Mouse (Mus musculus) hindbrain, embryonic 12.5 days (tissue): ENCODE results near the gene Ebf1. TPM values are rescaled to one million over a fixed set of nuclear protein-coding genes. Genes with fewer than 3 reads are reported as not detected.

Source experiments
- ATAC-seq: fragments of 200-750 bp; cut with Nextera tagmentation; 2 replicates; pipeline ENCODE4 v1.8.0; 2017; ENCODE audit warnings: moderate TSS enrichment; ENCODE audit not compliant: low FRiP score
- H3K27ac ChIP-seq: fragments of 300-500 bp; sonication (generic); 2 replicates; pipeline ENCODE4 v1.5.1; 2016; ENCODE audit warnings: mild to moderate bottlenecking
- H3K27me3 ChIP-seq: fragments of 300-500 bp; sonication (generic); 2 replicates; pipeline ENCODE4 v1.6.1; 2016; ENCODE audit warnings: mild to moderate bottlenecking
- H3K36me3 ChIP-seq: fragments of 300-500 bp; sonication (generic); 2 replicates; pipeline ENCODE4 v1.6.1; 2016; ENCODE audit warnings: mild to moderate bottlenecking
- H3K4me1 ChIP-seq: fragments of 300-500 bp; sonication (generic); 2 replicates; pipeline ENCODE4 v1.6.1; 2016
- H3K4me2 ChIP-seq: fragments of 300-500 bp; sonication (generic); replicated peaks from 2 replicates; pipeline ENCODE4 v1.6.1; 2016; ENCODE audit warnings: mild to moderate bottlenecking
- H3K4me3 ChIP-seq: fragments of 300-500 bp; sonication (generic); 2 replicates; pipeline ENCODE4 v1.5.1; 2016; ENCODE audit warnings: mild to moderate bottlenecking
- H3K9ac ChIP-seq: fragments of 300-500 bp; sonication (generic); 2 replicates; pipeline ENCODE4 v1.6.1; 2016; ENCODE audit warnings: mild to moderate bottlenecking, moderate library complexity
- H3K9me3 ChIP-seq: fragments of 300-500 bp; sonication (generic); replicated peaks from 2 replicates; pipeline ENCODE4 v1.6.1; 2016; ENCODE audit warnings: mild to moderate bottlenecking
- WGBS: fragments of 180-500 bp; shearing (Covaris S2); methylation state at CpG from one replicate; pipeline ENCODE4 v1.1.7; 2016; 5-methylcytosine and 5-hydroxymethylcytosine counted together
- polyA plus RNA-seq: library from polyadenylated mRNA; unstranded; fragments of >200 nt; fragmentation: Nextera tagmentation; extraction: Ambion mirVana; gene quantifications from 2 replicates; pipeline ENCODE4 v1.2.1, GENCODE M21; 2016

Gene Ebf1
- polyA plus RNA-seq, 1 experiment from 2014 or later, result 111 TPM

DNA sequence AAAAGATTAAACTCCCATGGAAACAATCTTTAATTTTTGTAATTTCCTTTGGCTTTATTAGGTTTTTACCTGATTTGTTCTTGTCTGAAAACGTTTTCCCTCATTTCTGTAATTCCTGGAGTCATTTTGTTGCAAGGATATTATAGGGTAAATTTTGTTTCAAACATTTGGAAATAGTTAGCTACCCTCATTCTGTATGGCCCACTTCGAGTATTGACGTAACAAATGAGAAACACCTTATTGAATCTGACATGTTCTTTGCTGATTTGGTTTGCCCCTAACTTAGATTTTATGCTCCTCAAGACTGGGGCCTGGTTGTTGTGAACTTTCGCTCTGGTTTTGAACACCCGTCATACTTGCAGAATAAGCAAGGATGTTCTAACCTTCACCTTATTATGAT is 120.9 kb downstream of the Ebf1 start:
- no peak for ATAC-seq
- H3K4me1 ChIP-seq, result peaks cover 27% of the 10 kb centered on the region
- H3K27me3 ChIP-seq, result no peaks in the 10 kb centered on the region
- no peak overlapping the region for H3K4me3 ChIP-seq
- no peaks in the 10 kb centered on the region for H3K9me3 ChIP-seq
- H3K27ac ChIP-seq, result no peak overlapping the region
- H3K9ac ChIP-seq, result no peak overlapping the region
- H3K36me3 ChIP-seq, result no peaks in the 10 kb centered on the region
- H3K4me2 ChIP-seq, result no peak overlapping the region
- WGBS, result 78% methylated on average over 5 of the region's 5 CpGs

DNA sequence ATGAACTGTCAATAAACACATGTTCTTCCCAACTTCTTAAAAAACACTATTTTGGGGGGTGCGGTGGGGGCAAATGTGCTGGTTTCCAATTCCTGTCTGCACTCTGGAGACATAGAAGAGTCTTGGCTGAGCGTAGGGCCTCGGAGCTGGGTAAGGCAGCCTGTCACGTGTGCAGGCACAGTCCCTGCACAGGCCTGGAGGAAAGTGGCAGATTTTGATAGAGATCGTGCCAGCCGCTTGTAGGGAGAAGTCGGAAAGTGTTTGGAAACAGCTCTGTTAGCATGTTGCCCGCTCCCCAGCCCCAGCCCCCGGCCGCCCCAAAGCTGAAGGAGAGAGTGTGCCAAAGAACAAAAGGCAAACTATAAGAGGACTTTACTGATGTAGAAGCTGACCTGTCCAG is 121.7 kb downstream of the Ebf1 start:
- Histone ChIP-seq H3K4me2 (no peak overlapping the region), H3K27ac (peak overlapping the region; percentile 62; the same call in 1 of the 2 replicates)
- ATAC-seq, result peak; percentile 64; the same call in 1 of the 2 replicates

DNA sequence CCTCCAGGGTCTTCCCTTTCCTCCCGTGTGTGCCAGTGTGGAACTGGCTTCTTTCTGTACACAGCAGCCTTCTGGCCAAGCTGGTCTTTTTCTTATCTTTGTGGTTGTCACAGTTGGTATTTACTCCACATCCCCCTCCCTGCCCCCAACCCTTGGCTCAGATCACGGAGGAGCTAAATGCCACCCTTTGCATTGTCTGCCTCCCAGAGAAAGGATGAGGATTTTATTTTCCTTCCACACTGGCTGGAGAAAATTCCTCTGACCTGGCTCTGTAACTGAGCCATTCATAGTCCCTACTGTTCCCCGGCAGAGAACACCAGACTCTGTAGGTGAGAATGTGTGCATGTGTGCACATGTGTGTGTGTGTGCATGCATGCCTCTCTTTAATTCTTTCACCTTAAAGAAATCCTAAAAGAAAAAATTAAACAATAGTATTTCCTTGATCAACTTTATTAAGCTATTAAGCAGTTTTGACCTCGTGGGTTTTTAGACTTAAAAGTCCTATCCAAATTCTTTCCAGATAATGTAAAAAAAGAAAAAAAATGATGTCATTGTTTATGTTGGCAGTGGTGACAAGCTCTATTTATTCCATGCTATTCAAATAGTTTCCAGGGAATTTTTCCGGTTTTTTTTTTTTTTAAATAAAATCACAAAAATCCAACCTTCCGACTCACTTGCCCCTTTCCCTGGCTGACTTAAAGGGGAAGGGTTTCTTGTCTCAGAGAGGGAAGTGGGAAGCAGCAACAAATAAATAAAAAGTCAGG is 123.3 kb downstream of the Ebf1 start:
- H3K4me2 ChIP-seq, result peak overlapping the region; percentile 29
- no peak overlapping the region for H3K9ac ChIP-seq
- H3K4me1 ChIP-seq, result peaks cover 35% of the 10 kb centered on the region
- H3K36me3 ChIP-seq, result no peaks in the 10 kb centered on the region
- 10% methylated on average over 6 of the region's 6 CpGs for WGBS
- no peaks in the 10 kb centered on the region for H3K27me3 ChIP-seq
- peak; percentile 33; the same call in 1 of the 2 replicates for ATAC-seq
- no peak overlapping the region for H3K4me3 ChIP-seq
- H3K27ac ChIP-seq, result peak overlapping the region; percentile 83
- no peaks in the 10 kb centered on the region for H3K9me3 ChIP-seq

More for the DNA sequence above, 121.7 kb downstream of the Ebf1 start:
- Histone ChIP-seq H3K9me3 (no peaks in the 10 kb centered on the region), H3K36me3 (no peaks in the 10 kb centered on the region), H3K9ac (no peak overlapping the region), H3K4me3 (no peak overlapping the region), H3K4me1 (peaks cover 28% of the 10 kb centered on the region), H3K27me3 (no peaks in the 10 kb centered on the region)
- WGBS, result 24% methylated on average over 10 of the region's 10 CpGs

DNA sequence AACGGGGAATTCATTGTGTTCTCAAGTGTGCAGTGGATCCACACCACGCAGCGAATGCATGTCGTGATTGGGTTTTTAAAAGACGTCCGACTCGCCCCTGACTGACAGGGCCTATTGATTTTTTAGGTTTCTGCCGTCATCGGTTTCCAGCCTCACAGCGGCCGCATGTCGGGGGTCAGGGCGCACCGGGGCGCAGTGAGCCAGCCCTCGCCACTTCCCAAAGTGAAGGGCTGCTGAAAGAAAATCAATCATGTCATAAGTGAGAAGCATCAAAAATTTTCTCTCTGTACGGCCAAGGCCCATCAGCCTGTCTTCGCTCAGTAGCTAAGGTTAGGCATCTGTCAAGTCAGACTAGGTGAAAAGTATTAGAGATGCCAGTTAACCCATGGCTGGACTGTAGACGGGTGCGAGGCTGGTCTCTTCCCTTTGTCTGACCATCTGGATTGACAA is 124.0 kb downstream of the Ebf1 start:
- ATAC-seq, result peak; percentile 55

DNA sequence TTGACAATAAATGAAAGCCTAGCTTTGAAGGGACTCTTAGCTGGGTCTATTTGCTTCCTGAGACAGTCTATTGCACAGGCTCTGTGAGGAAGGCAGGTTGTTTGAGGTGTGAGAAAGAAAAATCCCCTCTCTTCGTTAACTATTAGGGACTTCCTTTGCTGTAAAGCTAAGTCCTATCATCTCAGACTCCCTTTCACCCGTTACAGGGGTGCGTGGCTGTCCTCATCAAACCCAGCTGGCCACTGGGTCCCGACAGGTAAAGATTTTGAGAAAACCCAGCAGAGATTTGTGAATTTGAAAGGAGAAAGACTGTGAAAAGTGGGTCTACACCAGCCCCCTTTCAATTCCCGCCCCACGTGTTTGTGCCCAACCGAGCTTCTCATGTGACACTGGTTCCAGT is 127.3 kb downstream of the Ebf1 start:
- Histone ChIP-seq H3K36me3 (no peaks in the 10 kb centered on the region), H3K4me3 (no peak overlapping the region), H3K4me2 (no peak overlapping the region), H3K27ac (0 out of 2 replicates have a peak overlapping the region, but pooled peaks have one; percentile 35), H3K9ac (no peak overlapping the region), H3K27me3 (no peaks in the 10 kb centered on the region), H3K4me1 (peaks cover 40% of the 10 kb centered on the region), H3K9me3 (no peaks in the 10 kb centered on the region)
- ATAC-seq, result no peak
- 59% methylated on average over 7 of the region's 7 CpGs for WGBS

More for the DNA sequence above, 124.0 kb downstream of the Ebf1 start:
- Histone ChIP-seq H3K9me3 (no peaks in the 10 kb centered on the region), H3K4me1 (peaks cover 36% of the 10 kb centered on the region), H3K4me2 (peak overlapping the region; percentile 29), H3K4me3 (no peak overlapping the region), H3K27me3 (no peaks in the 10 kb centered on the region), H3K27ac (peak overlapping the region; percentile 75), H3K9ac (no peak overlapping the region), H3K36me3 (no peaks in the 10 kb centered on the region)
- 9% methylated on average over 20 of the region's 20 CpGs for WGBS

DNA sequence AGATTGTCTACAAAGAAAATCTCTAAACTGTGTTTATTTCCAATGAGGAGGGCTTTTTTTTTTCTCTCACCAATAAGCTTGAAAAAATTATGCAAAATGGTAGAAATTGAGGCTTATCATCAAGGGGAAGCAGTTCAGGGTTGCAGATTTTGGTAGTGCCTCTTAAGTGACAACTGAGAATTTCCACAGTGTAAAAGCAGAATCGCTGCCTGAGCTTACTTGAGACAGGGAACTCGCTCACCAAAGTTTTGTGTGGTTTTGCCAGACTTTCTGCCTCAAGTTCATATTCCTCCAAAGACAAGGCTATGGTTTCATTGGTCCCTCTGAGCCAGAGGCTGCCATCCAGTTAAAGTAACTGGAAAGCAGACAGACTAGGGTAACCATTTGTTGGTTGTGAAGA is 128.8 kb downstream of the Ebf1 start:
- H3K4me2 ChIP-seq, result no peak overlapping the region
- ATAC-seq, result no peak
- H3K36me3 ChIP-seq, result no peaks in the 10 kb centered on the region
- peak overlapping the region; percentile 73 for H3K27ac ChIP-seq
- H3K27me3 ChIP-seq, result no peaks in the 10 kb centered on the region
- H3K9ac ChIP-seq, result no peak overlapping the region
- H3K4me1 ChIP-seq, result peaks cover 37% of the 10 kb centered on the region
- no peaks in the 10 kb centered on the region for H3K9me3 ChIP-seq
- H3K4me3 ChIP-seq, result no peak overlapping the region
- 93% methylated on average over 2 of the region's 2 CpGs for WGBS

DNA sequence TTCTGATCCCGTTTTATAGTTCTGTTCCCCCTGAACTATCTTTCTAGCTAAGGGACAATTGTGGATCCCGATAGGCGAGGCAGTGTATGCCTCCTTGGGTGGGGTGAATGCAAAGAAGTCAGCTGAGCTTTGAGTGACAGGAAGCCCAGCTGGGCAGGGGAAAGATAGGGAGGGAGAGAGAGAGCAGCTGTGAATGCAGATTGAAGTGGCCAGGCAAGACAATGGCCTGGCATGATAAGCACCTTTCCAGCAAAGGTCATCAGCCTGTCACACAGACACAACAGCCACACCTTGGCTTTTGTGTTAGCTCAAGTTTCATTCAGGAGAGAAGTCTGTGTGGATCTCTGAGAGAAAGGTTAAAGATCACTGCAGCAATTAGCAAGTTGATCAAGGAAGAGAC is 129.6 kb downstream of the Ebf1 start:
- Histone ChIP-seq H3K9ac (no peak overlapping the region), H3K36me3 (no peaks in the 10 kb centered on the region), H3K9me3 (no peaks in the 10 kb centered on the region), H3K27ac (peak overlapping the region; percentile 73), H3K4me2 (no peak overlapping the region), H3K4me3 (no peak overlapping the region), H3K4me1 (peaks cover 29% of the 10 kb centered on the region), H3K27me3 (no peaks in the 10 kb centered on the region)
- peak; percentile 87 for ATAC-seq
- 22% methylated on average over 3 of the region's 3 CpGs for WGBS

DNA sequence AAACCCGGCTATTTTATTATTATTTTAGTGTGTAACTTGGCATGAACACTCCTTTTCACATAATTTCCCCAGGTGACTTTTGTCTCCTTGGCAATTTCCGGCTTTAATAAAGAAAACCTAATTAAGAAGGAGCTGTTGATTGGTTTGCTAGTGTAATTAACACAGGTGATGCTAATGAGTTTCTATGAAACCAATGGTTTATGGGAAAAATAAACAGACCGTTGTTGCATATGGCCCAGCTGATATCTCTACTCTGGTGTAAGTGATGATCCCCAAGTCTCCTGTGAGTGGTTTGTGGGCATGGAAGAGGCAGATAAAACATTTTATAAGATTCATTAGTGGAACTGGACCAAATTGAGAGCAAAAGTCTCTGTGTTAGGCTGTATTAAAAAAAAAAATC is 132.2 kb downstream of the Ebf1 start:
- no peak overlapping the region for H3K9ac ChIP-seq
- no peak overlapping the region for H3K4me3 ChIP-seq
- no peak overlapping the region for H3K27ac ChIP-seq
- no peaks in the 10 kb centered on the region for H3K27me3 ChIP-seq
- peaks cover 22% of the 10 kb centered on the region for H3K4me1 ChIP-seq
- no peak overlapping the region for H3K4me2 ChIP-seq
- H3K9me3 ChIP-seq, result no peaks in the 10 kb centered on the region
- no peak for ATAC-seq
- H3K36me3 ChIP-seq, result no peaks in the 10 kb centered on the region
- 81% methylated on average over 3 of the region's 3 CpGs for WGBS

DNA sequence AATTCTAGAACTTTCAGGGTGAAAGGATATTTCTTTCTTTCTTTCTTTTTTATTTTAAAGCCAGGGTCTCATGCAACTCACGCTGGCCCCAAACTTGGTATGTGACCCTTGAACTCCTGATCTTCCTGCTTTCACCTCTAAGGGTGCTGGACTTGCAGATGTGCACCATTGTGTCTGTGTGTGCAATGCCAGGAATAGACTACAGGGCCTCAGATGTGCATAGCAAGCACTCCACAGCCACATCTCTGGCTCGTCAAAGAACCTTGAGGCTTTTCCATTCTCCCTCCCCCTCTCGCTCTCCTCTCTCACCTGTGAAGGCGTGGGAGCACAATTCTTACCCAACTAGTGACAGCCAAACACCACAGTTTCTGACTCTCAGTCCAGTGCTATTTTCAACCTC is 137.2 kb downstream of the Ebf1 start:
- no peak overlapping the region for H3K9ac ChIP-seq
- no peak overlapping the region for H3K4me3 ChIP-seq
- peaks cover 8% of the 10 kb centered on the region for H3K4me1 ChIP-seq
- WGBS, result 74% methylated on average over 4 of the region's 4 CpGs
- no peak overlapping the region for H3K27ac ChIP-seq
- no peaks in the 10 kb centered on the region for H3K36me3 ChIP-seq
- no peaks in the 10 kb centered on the region for H3K27me3 ChIP-seq
- no peaks in the 10 kb centered on the region for H3K9me3 ChIP-seq
- ATAC-seq, result no peak
- no peak overlapping the region for H3K4me2 ChIP-seq

DNA sequence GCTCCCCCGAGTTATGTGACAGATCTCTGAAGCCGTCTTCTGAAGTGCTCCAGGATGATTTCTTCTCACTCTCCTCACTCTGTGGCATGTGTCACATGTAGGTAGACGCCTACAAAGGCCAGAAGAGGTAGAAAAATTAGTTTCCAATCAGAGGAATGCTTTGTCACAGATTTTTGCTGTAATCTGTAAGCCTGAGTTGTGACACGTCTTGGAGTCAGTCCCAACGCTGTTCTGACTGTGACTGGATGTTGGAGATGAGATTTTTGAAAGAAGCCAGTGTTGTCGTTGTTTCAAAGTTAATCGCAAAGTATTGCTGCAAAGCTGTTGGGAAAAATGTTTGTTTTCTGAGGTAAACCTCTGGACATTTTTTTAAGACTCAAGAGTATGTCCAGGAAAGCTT is 139.2 kb downstream of the Ebf1 start:
- H3K27ac ChIP-seq, result no peak overlapping the region
- no peaks in the 10 kb centered on the region for H3K9me3 ChIP-seq
- H3K4me2 ChIP-seq, result no peak overlapping the region
- no peaks in the 10 kb centered on the region for H3K27me3 ChIP-seq
- WGBS, result 84% methylated on average over 7 of the region's 7 CpGs
- peaks cover 7% of the 10 kb centered on the region for H3K4me1 ChIP-seq
- no peak overlapping the region for H3K4me3 ChIP-seq
- H3K9ac ChIP-seq, result no peak overlapping the region
- no peaks in the 10 kb centered on the region for H3K36me3 ChIP-seq
- ATAC-seq, result no peak

DNA sequence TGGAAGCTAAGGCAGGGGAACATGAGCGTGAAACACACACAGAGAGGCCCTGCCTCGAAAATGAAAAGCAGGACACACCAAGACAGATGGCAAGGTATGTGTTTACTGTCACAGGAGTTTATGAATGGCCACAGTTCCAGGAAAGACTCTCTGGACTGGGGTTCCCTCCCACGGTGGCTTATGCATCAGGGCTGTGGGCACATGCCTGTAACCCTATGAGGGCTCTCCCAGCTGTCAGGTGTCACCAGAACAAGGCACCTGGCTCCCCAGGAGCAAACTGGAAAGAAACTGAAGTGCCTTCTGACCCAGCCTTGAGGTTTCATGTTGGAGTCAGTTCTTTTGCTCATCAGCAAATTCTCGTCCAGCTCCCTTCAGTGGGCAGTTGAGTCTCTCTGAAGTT is 141.7 kb downstream of the Ebf1 start:
- H3K4me1 ChIP-seq, result peaks cover 19% of the 10 kb centered on the region
- no peak overlapping the region for H3K4me3 ChIP-seq
- no peaks in the 10 kb centered on the region for H3K36me3 ChIP-seq
- H3K9ac ChIP-seq, result no peak overlapping the region
- ATAC-seq, result no peak
- H3K27me3 ChIP-seq, result no peaks in the 10 kb centered on the region
- no peaks in the 10 kb centered on the region for H3K9me3 ChIP-seq
- H3K27ac ChIP-seq, result no peak overlapping the region
- 73% methylated on average over 4 of the region's 4 CpGs for WGBS
- no peak overlapping the region for H3K4me2 ChIP-seq

DNA sequence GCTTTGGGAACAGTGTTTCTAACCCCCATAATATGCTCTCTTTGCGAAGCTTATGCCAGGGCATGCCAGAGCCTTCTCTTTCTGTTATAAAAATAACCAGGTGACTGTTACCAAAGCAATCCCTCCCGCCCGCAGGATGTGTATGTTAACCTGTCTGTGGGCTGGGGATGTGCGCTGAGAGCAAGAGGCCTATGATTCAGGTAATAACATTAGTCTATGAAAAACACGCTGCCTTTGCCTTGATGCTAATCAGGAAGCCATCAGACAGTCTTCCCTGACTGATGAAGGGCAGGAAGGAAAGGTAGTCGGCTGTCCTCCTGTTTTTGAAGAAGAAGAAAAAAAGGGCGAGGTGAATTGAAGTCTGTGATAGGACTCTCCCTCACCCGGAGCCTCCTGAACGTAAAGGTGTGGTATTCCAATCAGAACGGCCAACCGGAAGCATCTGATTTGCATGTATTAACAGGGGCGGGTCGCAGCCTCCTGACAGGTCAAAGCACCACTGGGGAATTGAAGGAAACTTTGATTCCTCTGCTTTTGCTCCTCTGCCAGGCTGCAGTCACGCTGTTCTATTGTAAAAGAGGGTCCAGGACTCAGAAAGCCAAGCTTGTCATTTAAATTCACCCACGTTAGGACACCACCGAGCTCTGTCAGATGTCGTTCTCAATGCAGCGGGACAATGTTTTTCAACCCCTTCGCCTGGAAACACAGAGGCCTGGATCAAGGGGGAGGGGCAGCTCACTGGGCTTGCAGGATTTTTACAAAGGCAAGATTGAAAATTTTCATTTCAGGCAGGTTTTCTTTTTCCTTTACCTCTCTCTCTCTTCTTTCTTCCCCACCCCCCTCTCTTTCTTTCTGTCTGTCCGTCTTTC is 144.2 kb downstream of the Ebf1 start:
- Histone ChIP-seq H3K9ac (0 out of 2 replicates have a peak overlapping the region, but pooled peaks have one; percentile 8), H3K4me3 (0 out of 2 replicates have a peak overlapping the region, but pooled peaks have one; percentile 6), H3K27me3 (no peaks in the 10 kb centered on the region), H3K4me2 (peak overlapping the region; percentile 43), H3K4me1 (peaks cover 28% of the 10 kb centered on the region), H3K36me3 (no peaks in the 10 kb centered on the region), H3K9me3 (no peaks in the 10 kb centered on the region), H3K27ac (peak overlapping the region; percentile 49; the same call in 1 of the 2 replicates)
- peak; percentile 26; the same call in 1 of the 2 replicates for ATAC-seq
- WGBS, result 5% methylated on average over 20 of the region's 20 CpGs
